Comparison of ENCODE assay signal across 16 mouse cellular contexts in the genomic region with DNA sequence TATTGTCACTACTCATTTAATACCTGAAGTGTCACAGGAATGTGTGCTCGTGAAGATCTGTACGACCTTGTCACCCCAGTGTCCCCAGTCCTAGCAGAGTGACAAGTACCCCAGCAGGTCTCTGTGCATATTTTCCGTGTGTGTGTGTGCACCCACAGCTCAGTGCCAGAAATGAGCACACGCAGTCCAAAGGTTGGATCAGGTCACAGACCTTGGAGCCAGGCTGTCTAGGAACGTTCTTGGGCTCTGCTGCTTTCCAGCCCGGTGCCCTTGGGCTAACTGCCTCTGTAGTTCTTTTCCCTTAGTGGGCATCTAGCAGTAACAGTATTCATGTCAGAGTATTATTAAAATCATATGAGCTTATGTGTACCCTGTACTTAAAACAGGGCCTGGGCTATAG. TPM values are rescaled to one million over a fixed set of nuclear protein-coding genes. Genes with fewer than 3 reads are reported as not detected.
DNase-seq lines count a peak whose midpoint lies in the region; ATAC-seq and TF ChIP-seq lines count a peak whose summit lies in the region.
"Had no signal": no experiment of that assay in that cellular context is flagged by ENCODE, and none has a peak within 500 bp of the region (broad histone marks: within the 10 kb centered on the region; RNA-seq: fewer than 3 reads in every experiment).

No protein-coding gene starts in this region.

- peak; percentile 48 for ATAC-seq in intestine, postnatal 0 days
- ATAC-seq in liver, postnatal 0 days: peak; percentile 72
- no peak for ATAC-seq in midbrain, embryonic 14.5 days (ENCODE audit: low FRiP score, low TSS enrichment)
- ATAC-seq: CD4-positive, CD25-positive, alpha-beta regulatory T cell, adult 4 months; forebrain, embryonic 15.5 days had no signal

- DNase-seq in adrenal gland, postnatal 14 days: peak; percentile 17
- no peak for DNase-seq in adrenal gland, postnatal 36 days
- DNase-seq in kidney, postnatal 36 days: peak; percentile 16 to 23
- DNase-seq in kidney, adult 18-20 months: no peak
- no peak for DNase-seq in liver, postnatal 0 days
- DNase-seq in midbrain, embryonic 14.5 days: no peak
- no peak for DNase-seq in layer of hippocampus, adult 8-10 months (ENCODE audit: low spot score in 2 of 2)
- DNase-seq: adrenal gland, adult 8-10 months; cerebellum, adult 11-12 months; gastrocnemius, postnatal 10 days had no signal

- no peaks in the 10 kb centered on the region for H3K9me3 ChIP-seq in intestine, postnatal 0 days (ENCODE audit: control insufficient read depth)
- H3K9me3 ChIP-seq in liver, postnatal 0 days (ENCODE audit: low read length): no peaks in the 10 kb centered on the region
- peaks cover 2% of the 10 kb centered on the region; the same call in 1 of the 2 replicates for H3K9me3 ChIP-seq in midbrain, embryonic 14.5 days (ENCODE audit: control insufficient read depth, low read length)
- H3K9me3 ChIP-seq: embryonic facial prominence, embryonic 12.5 days; forebrain, embryonic 15.5 days; G1E; heart, embryonic 10.5 days had no signal

- no peaks in the 10 kb centered on the region for H3K36me3 ChIP-seq in intestine, postnatal 0 days (ENCODE audit: control insufficient read depth, insufficient read depth)
- H3K36me3 ChIP-seq in liver, postnatal 0 days (replicated peaks; ENCODE audit: insufficient read depth, low read length): no peaks in the 10 kb centered on the region
- no peaks in the 10 kb centered on the region for H3K36me3 ChIP-seq in midbrain, embryonic 14.5 days (ENCODE audit: control insufficient read depth, insufficient read depth, low read length)
- H3K36me3 ChIP-seq: embryonic facial prominence, embryonic 12.5 days; forebrain, embryonic 15.5 days; G1E; heart, embryonic 10.5 days had no signal

- no peak for TF ChIP-seq EP300 in liver, postnatal 0 days (IDR thresholded peaks at IDR 0.05; ENCODE audit: low read depth)

- H3K9ac ChIP-seq in intestine, postnatal 0 days (ENCODE audit: low read depth, low read length): no peak overlapping the region
- H3K9ac ChIP-seq in liver, postnatal 0 days (replicated peaks): no peak overlapping the region
- no peak overlapping the region for H3K9ac ChIP-seq in midbrain, embryonic 14.5 days (replicated peaks; ENCODE audit: low read length)
- H3K9ac ChIP-seq: embryonic facial prominence, embryonic 12.5 days; forebrain, embryonic 15.5 days had no signal

- no peaks in the 10 kb centered on the region for H3K4me1 ChIP-seq in intestine, postnatal 0 days (replicated peaks; ENCODE audit: control insufficient read depth, insufficient read depth, low read length)
- H3K4me1 ChIP-seq in liver, postnatal 0 days (ENCODE audit: insufficient read depth): 0 out of 2 replicates have a peak, but pooled peaks cover 2% of the 10 kb centered on the region
- no peaks in the 10 kb centered on the region for H3K4me1 ChIP-seq in midbrain, embryonic 14.5 days (ENCODE audit: control insufficient read depth, insufficient read depth, low read length)
- H3K4me1 ChIP-seq: embryonic facial prominence, embryonic 12.5 days; forebrain, embryonic 15.5 days had no signal

- no peak for TF ChIP-seq CTCF in intestine, postnatal 0 days (IDR thresholded peaks at IDR 0.05; ENCODE audit: low read depth)
- no peak for TF ChIP-seq CTCF in liver, postnatal 0 days (IDR thresholded peaks at IDR 0.05; ENCODE audit: low read depth)

- H3K4me2 ChIP-seq in intestine, postnatal 0 days (replicated peaks; ENCODE audit: low read depth): no peak overlapping the region
- H3K4me2 ChIP-seq in liver, postnatal 0 days (ENCODE audit: low read depth, low read length): no peak overlapping the region
- H3K4me2 ChIP-seq in midbrain, embryonic 14.5 days (ENCODE audit: low read length): no peak overlapping the region
- H3K4me2 ChIP-seq: embryonic facial prominence, embryonic 12.5 days; forebrain, embryonic 15.5 days had no signal

- WGBS in intestine, postnatal 0 days: 50% methylated on average over 6 of the region's 6 CpGs
- 59% methylated on average over 6 of the region's 6 CpGs for WGBS in liver, postnatal 0 days (ENCODE audit: insufficient replicate concordance)
- 85% methylated on average over 6 of the region's 6 CpGs for whole genome bisulfite sequencing in midbrain, embryonic 14.5 days

- no peak overlapping the region for H3K4me3 ChIP-seq in intestine, postnatal 0 days (ENCODE audit: low read depth, low read length)
- no peak overlapping the region for H3K4me3 ChIP-seq in liver, postnatal 0 days (ENCODE audit: low read depth, low read length)
- no peak overlapping the region for H3K4me3 ChIP-seq in midbrain, embryonic 14.5 days (replicated peaks; ENCODE audit: low read depth, low read length)
- H3K4me3 ChIP-seq: embryonic facial prominence, embryonic 12.5 days; forebrain, embryonic 15.5 days; heart, embryonic 10.5 days had no signal

- no peaks in the 10 kb centered on the region for H3K27me3 ChIP-seq in intestine, postnatal 0 days (replicated peaks; ENCODE audit: control insufficient read depth, insufficient read depth, low read length)
- no peaks in the 10 kb centered on the region for H3K27me3 ChIP-seq in liver, postnatal 0 days (ENCODE audit: insufficient read depth, low read length)
- H3K27me3 ChIP-seq in midbrain, embryonic 14.5 days (ENCODE audit: control insufficient read depth, insufficient read depth, low read length): no peaks in the 10 kb centered on the region
- H3K27me3 ChIP-seq: embryonic facial prominence, embryonic 12.5 days; forebrain, embryonic 15.5 days had no signal

- no peak overlapping the region for H3K27ac ChIP-seq in intestine, postnatal 0 days (ENCODE audit: low read depth, low read length)
- H3K27ac ChIP-seq in liver, postnatal 0 days (ENCODE audit: low read depth): no peak overlapping the region
- H3K27ac ChIP-seq in midbrain, embryonic 14.5 days (replicated peaks; ENCODE audit: low read depth, low read length): no peak overlapping the region
- H3K27ac ChIP-seq: embryonic facial prominence, embryonic 12.5 days; forebrain, embryonic 15.5 days; heart, embryonic 10.5 days had no signal

RNA-seq across cellular contexts. Expression of a gene that starts 1.6 kb away (rescaled TPM):
- 0.34 and 0.70 TPM in 2 replicates for total RNA-seq in adrenal gland, postnatal 14 days (2021)
- under 1 TPM; 0.13 to 0.23 TPM for total RNA-seq in adrenal gland, postnatal 36 days (2021)
- polyA plus RNA-seq in intestine, postnatal 0 days (2015; fragmentation: Nextera tagmentation; extraction: Ambion mirVana): 70.7 and 77.8 TPM in 2 replicates
- polyA plus RNA-seq in liver, postnatal 0 days (2015; fragmentation: Nextera tagmentation; extraction: Ambion mirVana): 0.31 and 0.32 TPM in 2 replicates
- polyA plus RNA-seq in midbrain, embryonic 14.5 days (2014; fragmentation: Nextera tagmentation; extraction: Ambion mirVana): 0.91 TPM in 1 of 2 replicates, not detected in the other
- total RNA-seq in layer of hippocampus, adult 8-10 months (2022): 1 to 10 TPM in 3 of 4 experiments, under 1 TPM in 1; 0.72 to 2.5 (median 2.4) TPM
- polyA plus RNA-seq: CD4-positive, CD25-positive, alpha-beta regulatory T cell, adult 4 months had no signal

RNA-seq across cellular contexts. Expression of a gene that starts 16.4 kb away (rescaled TPM):
- total RNA-seq in adrenal gland, postnatal 14 days (2021): 16.6 and 16.9 TPM in 2 replicates
- total RNA-seq in adrenal gland, postnatal 36 days (2021): 10 to 100 TPM; 18.3 to 22.5 TPM
- polyA plus RNA-seq in intestine, postnatal 0 days (2015; fragmentation: Nextera tagmentation; extraction: Ambion mirVana): 52.0 and 86.5 TPM in 2 replicates
- 9.9 and 12.0 TPM in 2 replicates for polyA plus RNA-seq in liver, postnatal 0 days (2015; fragmentation: Nextera tagmentation; extraction: Ambion mirVana)
- 63.4 and 71.1 TPM in 2 replicates for polyA plus RNA-seq in midbrain, embryonic 14.5 days (2014; fragmentation: Nextera tagmentation; extraction: Ambion mirVana)
- total RNA-seq in layer of hippocampus, adult 8-10 months (2022): 10 to 100 TPM; 42.4 to 47.6 (median 45.9) TPM

Comparison
In these comparisons a context has a peak if more than half of its experiments do, and no peak if none do; other contexts are left out.
1. DNase-seq: peak in adrenal gland, postnatal 14 days (single experiment) and kidney, postnatal 36 days (2 of 2); none in adrenal gland, postnatal 36 days (0 of 2), kidney, adult 18-20 months (single experiment), liver, postnatal 0 days (single experiment), midbrain, embryonic 14.5 days (single experiment) and layer of hippocampus, adult 8-10 months (0 of 2).